Mouse (Mus musculus) ES-E14 (cell line): ENCODE results near the gene Zfyve27. TPM values are rescaled to one million over a fixed set of nuclear protein-coding genes. Genes with fewer than 3 reads are reported as not detected.

Source experiments
- DNase-seq: peaks from one replicate; pipeline ENCODE4 v3.0.0-alpha.2; 2013; ENCODE audit warnings: low read depth, low spot score
- H3K27ac ChIP-seq: 2 replicates; pipeline ENCODE4 v1.5.1; 2012; ENCODE audit warnings: low read depth, mild to moderate bottlenecking, low read length, moderate library complexity, mixed read lengths; ENCODE audit not compliant: poor library complexity, insufficient read depth, severe bottlenecking
- H3K36me3 ChIP-seq: 2 replicates; pipeline ENCODE4 v1.6.1; 2012; ENCODE audit warnings: mild to moderate bottlenecking, low read length, moderate library complexity, mixed read lengths; ENCODE audit not compliant: control insufficient read depth, poor library complexity, insufficient read depth, severe bottlenecking
- H3K4me1 ChIP-seq, 2 experiments: fragments of 150-350 bp in 1 of 2; sonication (generic) in 1 of 2; 2 replicates each; pipeline ENCODE4 v1.6.1; 2012; ENCODE audit warnings: low read length in 2 of 2, mild to moderate bottlenecking in 1 of 2, mixed read lengths in 1 of 2; ENCODE audit not compliant: control insufficient read depth in 2 of 2, insufficient read depth in 2 of 2, poor library complexity in 1 of 2
- H3K4me3 ChIP-seq, 2 experiments: fragments of 150-350 bp in 1 of 2; sonication (generic) in 1 of 2; 2 replicates each; pipeline ENCODE4 v1.5.1; 2012; ENCODE audit warnings: low read length in 2 of 2, low read depth in 1 of 2, mild to moderate bottlenecking in 1 of 2, mixed read lengths in 1 of 2; ENCODE audit not compliant: insufficient read depth in 1 of 2, poor library complexity in 1 of 2, severe bottlenecking in 1 of 2
- H3K9ac ChIP-seq: 2 replicates; pipeline ENCODE4 v1.6.1; 2012; ENCODE audit warnings: low read depth, mild to moderate bottlenecking, low read length, mixed read lengths; ENCODE audit not compliant: poor library complexity, insufficient read depth, severe bottlenecking
- H3K9me3 ChIP-seq: fragments of 150-350 bp; sonication (generic); 2 replicates; pipeline ENCODE4 v1.6.1; 2012; ENCODE audit warnings: low read depth, mild to moderate bottlenecking, low read length; ENCODE audit not compliant: control insufficient read depth, insufficient read depth
- CHD2 ChIP-seq: IDR thresholded peaks from 2 replicates; pipeline ENCODE4 v1.6.1; 2014; ENCODE audit warnings: mild to moderate bottlenecking, low read depth, low read length, inconsistent platforms
- HCFC1 ChIP-seq: IDR thresholded peaks from 2 replicates; pipeline ENCODE4 v1.6.1; 2012; ENCODE audit warnings: low read length, inconsistent platforms, borderline replicate concordance; ENCODE audit not compliant: insufficient read depth
- MAFK ChIP-seq: IDR thresholded peaks from 2 replicates; pipeline ENCODE4 v1.6.1; 2014; ENCODE audit warnings: mild to moderate bottlenecking, low read depth, low read length, inconsistent platforms; ENCODE audit not compliant: insufficient read depth
- ZC3H11A ChIP-seq: IDR thresholded peaks from 2 replicates; pipeline ENCODE4 v1.6.1; 2012; ENCODE audit warnings: low read depth, mild to moderate bottlenecking, inconsistent platforms, low read length, borderline replicate concordance
- ZNF384 ChIP-seq: IDR thresholded peaks from 2 replicates; pipeline ENCODE4 v1.6.1; 2012; ENCODE audit warnings: low read depth, low read length, inconsistent platforms
- in situ Hi-C, 2 experiments: fragments of 600-800 bp; cut with MboI; formaldehyde crosslinking; loops; one replicate each; pipeline ENCODE4 v1.15.1; 2025; ENCODE audit warnings: low sequenced_read_pairs in 2 of 2, inconsistent platforms in 1 of 2; ENCODE audit not compliant: unreplicated experiment in 2 of 2
- total RNA-seq: library from RNA; depleted of rRNA; stranded (reverse); fragments of 300-350 nt; gene quantifications from 2 replicates; pipeline ENCODE4 v1.2.3, GENCODE M21; 2012

Zfyve27 gene
- total RNA-seq, 1 experiment = 45.9 TPM

GRCm38 (mm10) chr19:42211936-42212335, 48.2 kb downstream of the Zfyve27 start:
- peaks cover 13 to 17% of the 10 kb centered on the region in 2 experiments for H3K4me1 ChIP-seq
- no peak overlapping the region for H3K27ac ChIP-seq

GRCm38 (mm10) chr19:42214601-42215000, 50.9 kb downstream of the Zfyve27 start:
- Histone ChIP-seq H3K9ac (no peak overlapping the region), H3K4me1 (peaks cover 12 to 13% of the 10 kb centered on the region in 2 experiments), H3K36me3 (no peaks in the 10 kb centered on the region), H3K27ac (no peak overlapping the region), H3K4me3 (no peak overlapping the region), H3K9me3 (no peaks in the 10 kb centered on the region)
- no peak for DNase-seq
- TF ChIP-seq ZNF384 (no peak), MAFK (no peak), ZC3H11A (no peak), HCFC1 (no peak), CHD2 (no peak)
- in situ Hi-C loops = no loop called here

More at GRCm38 (mm10) chr19:42211936-42212335, 48.2 kb downstream of the Zfyve27 start:
- Histone ChIP-seq H3K36me3 (no peaks in the 10 kb centered on the region), H3K4me3 (no peak overlapping the region), H3K9me3 (no peaks in the 10 kb centered on the region), H3K9ac (no peak overlapping the region)
- TF ChIP-seq HCFC1 (no peak), ZNF384 (no peak), CHD2 (no peak)
- in situ Hi-C loops = no loop called here
- no peak for DNase-seq

- Histone ChIP-seq H3K27ac (no peak overlapping the region), H3K36me3 (no peaks in the 10 kb centered on the region), H3K9ac (no peak overlapping the region), H3K4me3 (no peak overlapping the region), H3K9me3 (no peaks in the 10 kb centered on the region), H3K4me1 (peaks cover 3 to 4% of the 10 kb centered on the region in 2 experiments; a peak in 1 of 4 replicates)
- no peak for TF ChIP-seq CHD2
- no peak for TF ChIP-seq HCFC1
- no peak for TF ChIP-seq ZC3H11A
- no peak for TF ChIP-seq ZNF384
- no peak for TF ChIP-seq MAFK
- no peak for DNase-seq
- in situ Hi-C loops = no loop called here
Observed at GRCm38 (mm10) chr19:42216699-42217373, 53.1 kb downstream of the Zfyve27 start.

- no peak overlapping the region for H3K4me3 ChIP-seq
- H3K4me1 ChIP-seq = 0 out of 4 replicates have a peak, but pooled peaks cover 0 to 2% of the 10 kb centered on the region in 2 experiments
- no peak overlapping the region for H3K27ac ChIP-seq
- DNase-seq = no peak
- H3K9ac ChIP-seq = no peak overlapping the region
- no peaks in the 10 kb centered on the region for H3K36me3 ChIP-seq
- no peaks in the 10 kb centered on the region for H3K9me3 ChIP-seq
- in situ Hi-C loops = no loop called here
- TF ChIP-seq HCFC1 (no peak), ZNF384 (no peak), ZC3H11A (peak; percentile 32; the same call in 1 of the 2 replicates), MAFK (no peak), CHD2 (no peak)
Observed at GRCm38 (mm10) chr19:42217374-42217763, 53.6 kb downstream of the Zfyve27 start.

- Histone ChIP-seq H3K9me3 (no peaks in the 10 kb centered on the region), H3K27ac (no peak overlapping the region), H3K4me3 (no peak overlapping the region), H3K36me3 (no peaks in the 10 kb centered on the region), H3K9ac (no peak overlapping the region), H3K4me1 (peaks cover 0 to 8% of the 10 kb centered on the region in 2 experiments; a peak in 2 of 4 replicates)
- no peak for TF ChIP-seq HCFC1
- TF ChIP-seq ZC3H11A = no peak
- no peak for TF ChIP-seq MAFK
- no peak for TF ChIP-seq ZNF384
- TF ChIP-seq CHD2 = no peak
- DNase-seq = no peak
- in situ Hi-C loops = no loop called here
Observed at GRCm38 (mm10) chr19:42226451-42226850, 62.7 kb downstream of the Zfyve27 start.
